Comparison of ENCODE assay signal across 18 mouse cellular contexts in the genomic region with DNA sequence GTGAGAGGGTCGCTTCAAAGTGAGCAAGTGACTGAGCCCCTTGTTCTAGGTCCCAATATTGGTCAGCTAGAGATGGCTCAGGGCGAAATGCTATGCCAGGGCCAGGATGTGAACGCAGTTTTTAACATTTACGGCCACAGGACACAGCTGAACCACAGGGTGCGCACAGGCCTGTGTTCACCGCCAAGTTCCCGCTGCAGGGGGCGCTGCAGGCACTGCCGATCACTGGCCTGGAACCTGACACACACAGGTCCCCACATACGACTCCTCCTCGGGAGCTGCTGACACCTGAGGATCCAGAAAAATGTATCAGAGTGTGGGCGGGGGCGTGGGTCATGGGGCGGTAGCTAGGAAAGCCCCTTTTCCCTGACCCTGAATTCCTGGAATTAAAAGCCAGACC. TPM values are rescaled to one million over a fixed set of nuclear protein-coding genes. Genes with fewer than 3 reads are reported as not detected.
DNase-seq lines count a peak whose midpoint lies in the region; ATAC-seq and TF ChIP-seq lines count a peak whose summit lies in the region.
"Had no signal": no experiment of that assay in that cellular context is flagged by ENCODE, and none has a peak within 500 bp of the region (broad histone marks: within the 10 kb centered on the region; RNA-seq: fewer than 3 reads in every experiment).

No protein-coding gene starts in this region.

- H3K9me3 ChIP-seq in liver, embryonic 14.5 days (ENCODE audit: control insufficient read depth, low read length), result no peaks in the 10 kb centered on the region; the same call in 1 of the 2 replicates
- H3K9me3 ChIP-seq: embryonic facial prominence, embryonic 15.5 days; forebrain, embryonic 15.5 days; intestine, embryonic 15.5 days; limb, embryonic 10.5 days; neural tube, embryonic 12.5 days had no signal

- no peak overlapping the region for H3K27ac ChIP-seq in liver, embryonic 14.5 days
- H3K27ac ChIP-seq in bone marrow, adult 2 months (ENCODE audit: control insufficient read depth, insufficient read depth, low read depth, low read length, poor library complexity), result no peak overlapping the region
- H3K27ac ChIP-seq: embryonic facial prominence, embryonic 15.5 days; forebrain, embryonic 15.5 days; intestine, embryonic 15.5 days; limb, embryonic 10.5 days; midbrain, embryonic 13.5 days; neural tube, embryonic 12.5 days had no signal

- WGBS in liver, embryonic 14.5 days (ENCODE audit: insufficient replicate concordance), result 62% methylated on average over 14 of the region's 14 CpGs
- 79% methylated on average over 14 of the region's 14 CpGs for WGBS in bone marrow, adult 2 months

- H3K9ac ChIP-seq in liver, embryonic 14.5 days (replicated peaks), result no peak overlapping the region
- H3K9ac ChIP-seq: embryonic facial prominence, embryonic 15.5 days; forebrain, embryonic 15.5 days; intestine, embryonic 15.5 days; midbrain, embryonic 13.5 days; neural tube, embryonic 12.5 days had no signal

- no peaks in the 10 kb centered on the region for H3K27me3 ChIP-seq in liver, embryonic 14.5 days (ENCODE audit: control insufficient read depth, insufficient read depth, low read length)
- H3K27me3 ChIP-seq: embryonic facial prominence, embryonic 15.5 days; forebrain, embryonic 15.5 days; intestine, embryonic 15.5 days; midbrain, embryonic 13.5 days; neural tube, embryonic 12.5 days had no signal

- H3K36me3 ChIP-seq in liver, embryonic 14.5 days (replicated peaks; ENCODE audit: control insufficient read depth, insufficient read depth, low read depth), result no peaks in the 10 kb centered on the region
- H3K36me3 ChIP-seq: embryonic facial prominence, embryonic 15.5 days; forebrain, embryonic 15.5 days; intestine, embryonic 15.5 days; limb, embryonic 10.5 days; midbrain, embryonic 13.5 days; neural tube, embryonic 12.5 days had no signal

- peak; percentile 8 for DNase-seq in embryo, embryonic 11 days
- DNase-seq in embryo, embryonic 10 days (ENCODE audit: low spot score), result no peak
- DNase-seq in liver, embryonic 14.5 days (ENCODE audit: low read depth in 3 of 3, low spot score in 3 of 3), result no peak
- no peak for DNase-seq in liver
- DNase-seq in 3T3-L1 (ENCODE audit: low read depth, low spot score), result peak; percentile 41
- no peak for DNase-seq in right cerebral cortex, postnatal 4 days
- DNase-seq in urinary bladder, postnatal 14 days (ENCODE audit: low spot score), result no peak
- DNase-seq: heart, adult 18-20 months; layer of hippocampus, adult 9-11 months; lung, adult 2 months; right cerebral cortex, adult 18-20 months had no signal

- no peak for TF ChIP-seq EP300 in liver, embryonic 14.5 days (IDR thresholded peaks at IDR 0.05; ENCODE audit: low read depth)

- H3K4me2 ChIP-seq in liver, embryonic 14.5 days (ENCODE audit: low read depth), result no peak overlapping the region
- H3K4me2 ChIP-seq: embryonic facial prominence, embryonic 15.5 days; intestine, embryonic 15.5 days; midbrain, embryonic 13.5 days; neural tube, embryonic 12.5 days had no signal

- H3K4me3 ChIP-seq in liver, embryonic 14.5 days (ENCODE audit: insufficient read depth in 1 of 2, low read depth in 2 of 2, low read length in 2 of 2), result no peak overlapping the region
- no peak overlapping the region for H3K4me3 ChIP-seq in bone marrow, adult 2 months (replicated peaks; ENCODE audit: control insufficient read depth, low read depth, low read length)
- H3K4me3 ChIP-seq: embryonic facial prominence, embryonic 15.5 days; forebrain, embryonic 15.5 days; intestine, embryonic 15.5 days; limb, embryonic 10.5 days; midbrain, embryonic 13.5 days; neural tube, embryonic 12.5 days had no signal

- H3K4me1 ChIP-seq in liver, embryonic 14.5 days (replicated peaks; ENCODE audit: control insufficient read depth in 2 of 2, insufficient read depth in 2 of 2, low read length in 1 of 2), result no peaks in the 10 kb centered on the region
- no peaks in the 10 kb centered on the region for H3K4me1 ChIP-seq in bone marrow, adult 2 months (ENCODE audit: control insufficient read depth, insufficient read depth, low read length)
- H3K4me1 ChIP-seq: intestine, embryonic 15.5 days; neural tube, embryonic 12.5 days had no signal

- no peak for TF ChIP-seq POLR2A in bone marrow, adult 2 months (IDR thresholded peaks at IDR 0.05; ENCODE audit: borderline replicate concordance, control insufficient read depth, low read depth, low read length)

- peak; percentile 49 for TF ChIP-seq CTCF in liver, embryonic 14.5 days (IDR thresholded peaks at IDR 0.05; ENCODE audit: low read depth)
- peak; percentile 45 for TF ChIP-seq CTCF in bone marrow, adult 2 months (IDR thresholded peaks at IDR 0.05; ENCODE audit: control insufficient read depth, insufficient read depth, low read length)

- ATAC-seq in liver, embryonic 14.5 days (ENCODE audit: insufficient read depth), result no peak
- ATAC-seq: forebrain, embryonic 15.5 days; intestine, embryonic 15.5 days; midbrain, embryonic 13.5 days had no signal

RNA-seq across cellular contexts. Expression of a gene that starts 4.3 kb away (rescaled TPM):
- not detected in 2 replicates for polyA plus RNA-seq in liver, embryonic 14.5 days (2012; rRNA removed)
- not detected in 2 replicates for polyA plus RNA-seq in liver, embryonic 14.5 days (2014; fragmentation: Nextera tagmentation; extraction: Ambion mirVana)
- polyA plus RNA-seq in bone marrow, adult 2 months (2011; ENCODE audit: insufficient read depth, insufficient read length, low replicate concordance, missing spikeins), result not detected in 2 replicates
- polyA plus RNA-seq: forebrain, embryonic 15.5 days; intestine, embryonic 15.5 days; limb, embryonic 10.5 days; lung, adult 2 months; midbrain, embryonic 13.5 days; neural tube, embryonic 12.5 days had no signal

RNA-seq across cellular contexts. Expression of a gene that starts 11.7 kb away (rescaled TPM):
- polyA plus RNA-seq in liver, embryonic 14.5 days (2012; rRNA removed), result not detected in 2 replicates
- polyA plus RNA-seq in liver, embryonic 14.5 days (2014; fragmentation: Nextera tagmentation; extraction: Ambion mirVana), result not detected in 2 replicates
- polyA plus RNA-seq in bone marrow, adult 2 months (2011; ENCODE audit: insufficient read depth, insufficient read length, low replicate concordance, missing spikeins), result not detected in 2 replicates
- polyA plus RNA-seq: embryonic facial prominence, embryonic 15.5 days; forebrain, embryonic 15.5 days; intestine, embryonic 15.5 days; limb, embryonic 10.5 days; lung, adult 2 months; midbrain, embryonic 13.5 days; neural tube, embryonic 12.5 days had no signal

RNA-seq across cellular contexts. Expression of a gene that starts 14.0 kb away (rescaled TPM):
- polyA plus RNA-seq in liver, embryonic 14.5 days (2012; rRNA removed), result not detected in 2 replicates
- not detected in 2 replicates for polyA plus RNA-seq in liver, embryonic 14.5 days (2014; fragmentation: Nextera tagmentation; extraction: Ambion mirVana)
- 1.6 TPM in 1 of 2 replicates, not detected in the other for polyA plus RNA-seq in bone marrow, adult 2 months (2011; ENCODE audit: insufficient read depth, insufficient read length, low replicate concordance, missing spikeins)
- polyA plus RNA-seq: forebrain, embryonic 15.5 days; intestine, embryonic 15.5 days; limb, embryonic 10.5 days; midbrain, embryonic 13.5 days; neural tube, embryonic 12.5 days had no signal

RNA-seq across cellular contexts. Expression of a gene that starts 20.7 kb away (rescaled TPM):
- polyA plus RNA-seq in liver, embryonic 14.5 days (2012; rRNA removed), result not detected in 2 replicates
- polyA plus RNA-seq in liver, embryonic 14.5 days (2014; fragmentation: Nextera tagmentation; extraction: Ambion mirVana), result not detected in 2 replicates
- polyA plus RNA-seq in bone marrow, adult 2 months (2011; ENCODE audit: insufficient read depth, insufficient read length, low replicate concordance, missing spikeins), result not detected in 2 replicates
- polyA plus RNA-seq: limb, embryonic 10.5 days had no signal

RNA-seq across cellular contexts. Expression of a gene that starts 32.0 kb away (rescaled TPM):
- 0.03 TPM in 1 of 2 replicates, not detected in the other for polyA plus RNA-seq in liver, embryonic 14.5 days (2012; rRNA removed)
- 0.30 TPM in 1 of 2 replicates, not detected in the other for polyA plus RNA-seq in liver, embryonic 14.5 days (2014; fragmentation: Nextera tagmentation; extraction: Ambion mirVana)
- polyA plus RNA-seq in bone marrow, adult 2 months (2011; ENCODE audit: insufficient read depth, insufficient read length, low replicate concordance, missing spikeins), result 2.3 and 4.1 TPM in 2 replicates
- polyA plus RNA-seq: forebrain, embryonic 15.5 days; limb, embryonic 10.5 days; midbrain, embryonic 13.5 days; neural tube, embryonic 12.5 days had no signal

Comparison
In these comparisons a context has a peak if more than half of its experiments do, and no peak if none do; other contexts are left out.
1. DNase-seq: peak in embryo, embryonic 11 days (single experiment) and 3T3-L1 (single experiment); none in embryo, embryonic 10 days (single experiment), liver, embryonic 14.5 days (0 of 3), liver (single experiment), right cerebral cortex, postnatal 4 days (single experiment) and urinary bladder, postnatal 14 days (single experiment).